Mouse (Mus musculus): Measurements from ENCODE around the gene Rnf167.

DNA sequence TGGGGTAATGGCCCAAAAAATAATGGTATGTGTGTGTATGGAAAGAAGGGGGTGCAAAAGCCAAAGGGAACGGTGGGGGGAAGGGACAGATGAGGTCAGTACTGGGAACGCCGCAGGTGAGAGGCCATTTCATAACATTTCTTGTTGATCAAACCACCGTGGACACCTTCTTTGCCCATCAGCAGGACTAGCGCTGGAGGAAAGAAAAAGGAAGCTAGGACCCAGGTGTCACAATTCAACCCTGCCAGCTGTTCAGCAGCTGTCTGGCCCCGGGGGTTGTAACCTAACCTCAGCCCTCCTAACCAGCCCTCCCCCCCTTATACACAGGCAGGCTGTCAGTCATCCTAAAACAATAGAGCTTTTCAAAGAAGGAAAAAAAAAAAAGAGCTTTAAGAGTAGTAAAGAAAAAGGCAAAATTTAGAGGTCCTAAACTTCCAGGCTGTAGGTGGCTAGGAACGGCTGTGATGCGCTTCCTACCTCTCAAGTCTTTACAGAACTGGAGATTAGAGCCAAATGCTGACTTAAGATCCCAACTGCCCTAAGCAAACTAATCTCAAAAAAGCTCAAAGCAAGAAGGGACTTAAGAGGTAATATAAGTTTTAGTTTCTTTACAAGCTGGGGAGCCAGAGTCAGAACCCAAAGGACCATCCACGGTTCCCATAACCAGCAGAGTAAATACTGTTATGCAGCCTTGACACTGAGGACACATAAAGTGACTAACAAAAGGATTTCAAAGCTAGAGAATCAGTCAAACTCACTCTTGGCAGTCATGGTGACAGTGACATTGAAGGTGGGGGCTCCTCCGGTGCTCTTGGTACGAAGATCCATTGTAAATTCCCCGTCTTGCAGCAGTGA is 5.2 kb downstream of the Rnf167 start:
- no peak for TF ChIP-seq CTCF (IDR thresholded peaks at IDR 0.05)
- no peak; the same call in 1 of the 2 replicates for TF ChIP-seq POLR2A (IDR thresholded peaks at IDR 0.05; ENCODE audit: insufficient read depth, low read depth, low read length)
- no peak for TF ChIP-seq EP300 (IDR thresholded peaks at IDR 0.05; ENCODE audit: insufficient read depth, low read depth, low read length)
